Mouse (Mus musculus) lung, embryonic 14.5 days (tissue): ENCODE results near the gene Treml2. TPM values are rescaled to one million over a fixed set of nuclear protein-coding genes. Genes with fewer than 3 reads are reported as not detected.

ENCODE experiments used
- ATAC-seq: fragments of 200-750 bp; cut with Nextera tagmentation; 2 replicates; pipeline ENCODE4 v1.8.0; 2017; ENCODE audit warnings: mild to moderate bottlenecking, moderate TSS enrichment, moderate library complexity; ENCODE audit not compliant: insufficient read depth
- DNase-seq: peaks from one replicate; pipeline ENCODE4 v3.0.0-alpha.2; 2015
- H3K27ac ChIP-seq: fragments of 300-500 bp; sonication (generic); 2 replicates; pipeline ENCODE4 v1.5.1; 2014; ENCODE audit warnings: low read depth, mild to moderate bottlenecking, moderate library complexity
- H3K27me3 ChIP-seq: fragments of 300-500 bp; sonication (generic); 2 replicates; pipeline ENCODE4 v1.6.1; 2014; ENCODE audit warnings: low read length, control low read depth; ENCODE audit not compliant: insufficient read depth
- H3K36me3 ChIP-seq: fragments of 300-500 bp; sonication (generic); 2 replicates; pipeline ENCODE4 v1.6.1; 2014; ENCODE audit warnings: control low read depth; ENCODE audit not compliant: insufficient read depth
- H3K4me1 ChIP-seq: fragments of 300-500 bp; sonication (generic); 2 replicates; pipeline ENCODE4 v1.6.1; 2014; ENCODE audit warnings: antibody characterized with exemption, control low read depth; ENCODE audit not compliant: insufficient read depth
- H3K4me2 ChIP-seq: fragments of 300-500 bp; sonication (generic); 2 replicates; pipeline ENCODE4 v1.6.1; 2014; ENCODE audit warnings: mild to moderate bottlenecking
- H3K4me3 ChIP-seq: fragments of 300-500 bp; sonication (generic); 2 replicates; pipeline ENCODE4 v1.5.1; 2014; ENCODE audit warnings: low read depth, low read length
- H3K9ac ChIP-seq: fragments of 300-500 bp; sonication (generic); 2 replicates; pipeline ENCODE4 v1.6.1; 2014
- H3K9me3 ChIP-seq: fragments of 300-500 bp; sonication (generic); 2 replicates; pipeline ENCODE4 v1.6.1; 2016; ENCODE audit warnings: low read depth, low read length, control low read depth
- CTCF ChIP-seq: IDR thresholded peaks from 2 replicates; pipeline ENCODE4 v1.5.1; 2016; ENCODE audit warnings: antibody characterized with exemption, low read depth
- WGBS: fragments of 180-500 bp; shearing (Covaris S2); extraction: QIAGEN DNeasy Blood & Tissue Kit; methylation state at CpG from one replicate; pipeline ENCODE4 v1.1.7; 2014; 5-methylcytosine and 5-hydroxymethylcytosine counted together
- polyA plus RNA-seq: library from polyadenylated mRNA; unstranded; fragments of >200 nt; fragmentation: Nextera tagmentation; extraction: Ambion mirVana; gene quantifications from 2 replicates; pipeline ENCODE4 v1.2.1, GENCODE M21; 2014

Treml2 gene
- polyA plus RNA-seq, 1 experiment from 2014 or later, result 0.43 TPM

DNA sequence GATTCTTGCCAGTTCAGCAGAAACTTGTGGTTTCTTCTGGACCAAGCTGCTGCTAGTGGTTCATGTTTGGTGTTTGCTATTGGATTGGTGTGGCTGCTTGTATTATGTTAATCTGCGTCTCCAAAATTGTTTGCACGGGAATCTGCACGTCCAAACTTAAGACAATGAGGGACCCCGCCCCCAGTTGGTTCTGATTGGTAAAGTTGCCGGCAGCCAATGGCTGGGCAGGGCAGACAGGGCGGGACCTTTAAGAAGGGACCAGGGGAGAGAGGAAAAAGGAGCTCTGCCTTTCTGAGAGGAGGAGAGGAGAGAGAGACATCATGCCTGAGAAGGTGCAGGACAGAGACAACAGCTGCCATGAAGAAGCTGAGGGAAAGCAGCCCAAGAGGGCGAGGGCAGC lies 23.6 kb upstream of the Treml2 start:
- Histone ChIP-seq H3K4me3 (no peak overlapping the region), H3K9me3 (no peaks in the 10 kb centered on the region), H3K36me3 (no peaks in the 10 kb centered on the region), H3K27me3 (no peaks in the 10 kb centered on the region), H3K9ac (no peak overlapping the region), H3K4me2 (no peak overlapping the region), H3K27ac (no peak overlapping the region), H3K4me1 (no peaks in the 10 kb centered on the region)
- no peak for TF ChIP-seq CTCF
- ATAC-seq (no peak), DNase-seq (no peak)
- WGBS, result 59% methylated on average over 7 of the region's 7 CpGs

DNA sequence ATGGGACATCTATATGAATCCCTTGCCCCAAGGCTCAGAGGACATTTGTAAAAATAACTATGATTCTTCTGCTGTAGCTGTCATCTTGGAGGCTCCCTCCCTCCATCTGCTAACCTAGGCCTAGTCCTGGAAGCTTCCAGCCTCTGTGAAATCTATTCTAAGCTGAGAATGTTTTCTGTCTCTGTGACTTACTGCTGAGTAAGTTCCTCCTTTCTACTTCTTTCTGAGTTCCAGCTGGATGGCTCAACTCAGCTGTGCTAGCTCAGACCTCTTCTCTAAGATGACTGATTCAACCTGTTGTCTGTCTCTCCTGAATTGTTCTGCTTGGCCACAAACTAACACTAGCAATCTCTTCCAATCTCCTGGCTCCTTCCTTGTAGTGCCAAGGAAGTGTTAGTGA lies 20.9 kb upstream of the Treml2 start:
- TF ChIP-seq CTCF, result no peak
- Histone ChIP-seq H3K9me3 (no peaks in the 10 kb centered on the region), H3K27ac (no peak overlapping the region), H3K36me3 (no peaks in the 10 kb centered on the region), H3K4me1 (0 out of 2 replicates have a peak, but pooled peaks cover 3% of the 10 kb centered on the region), H3K9ac (no peak overlapping the region), H3K4me3 (no peak overlapping the region), H3K4me2 (no peak overlapping the region), H3K27me3 (no peaks in the 10 kb centered on the region)
- ATAC-seq (no peak), DNase-seq (no peak)

- no peak overlapping the region for H3K27ac ChIP-seq
- H3K4me1 ChIP-seq, result 0 out of 2 replicates have a peak, but pooled peaks cover 3% of the 10 kb centered on the region
- 70% methylated on average over 4 of the region's 4 CpGs for WGBS
- no peaks in the 10 kb centered on the region for H3K27me3 ChIP-seq
- no peak overlapping the region for H3K4me2 ChIP-seq
- no peak overlapping the region for H3K9ac ChIP-seq
- no peak for DNase-seq
- H3K4me3 ChIP-seq, result no peak overlapping the region
- no peaks in the 10 kb centered on the region for H3K36me3 ChIP-seq
- H3K9me3 ChIP-seq, result no peaks in the 10 kb centered on the region
- no peak for ATAC-seq
- TF ChIP-seq CTCF, result no peak
Measured at GRCm38 (mm10) chr17:48279002-48279401, 20.3 kb upstream of the Treml2 start.

DNA sequence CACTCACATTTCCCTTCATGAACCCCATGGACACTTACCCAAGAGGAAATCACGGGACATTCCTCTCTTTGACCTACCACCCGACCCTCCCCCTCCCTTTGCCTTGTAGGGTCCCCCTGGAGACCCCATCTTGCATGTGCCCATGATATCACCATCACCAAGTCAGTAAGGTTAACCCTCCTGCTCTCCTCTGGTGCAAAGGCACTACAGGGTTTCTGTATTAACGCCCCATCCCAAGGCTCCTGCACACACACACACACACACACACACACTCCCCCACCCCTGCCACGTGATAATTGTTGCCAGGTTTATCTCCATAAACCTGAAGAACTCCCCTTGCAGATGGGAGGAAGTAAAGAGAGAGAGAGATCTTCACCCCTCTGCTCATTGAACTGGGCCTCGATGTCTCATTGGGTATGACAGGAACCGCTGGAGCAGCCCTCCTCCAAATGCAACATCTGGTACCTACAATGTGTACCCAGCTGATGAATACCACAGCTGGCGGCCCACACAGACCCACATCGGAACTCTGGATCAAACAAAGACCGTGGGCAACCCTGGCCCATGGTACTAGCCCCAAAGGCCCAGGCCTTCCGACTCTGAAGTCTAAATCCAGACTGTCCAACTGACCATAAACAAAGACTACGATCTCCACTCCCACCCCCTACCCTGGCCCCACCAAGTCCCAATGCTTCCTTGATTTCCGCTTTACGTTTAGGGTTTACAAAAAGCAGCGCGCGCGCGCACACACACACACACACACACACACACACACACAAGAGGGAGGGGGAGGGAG lies 18.2 kb upstream of the Treml2 start:
- peak; percentile 29 for DNase-seq
- peak overlapping the region; percentile 36 for H3K9ac ChIP-seq
- no peak for TF ChIP-seq CTCF
- peak overlapping the region; percentile 20 for H3K4me3 ChIP-seq
- no peaks in the 10 kb centered on the region for H3K9me3 ChIP-seq
- peak; percentile 52 for ATAC-seq
- H3K36me3 ChIP-seq, result no peaks in the 10 kb centered on the region
- 0 out of 2 replicates have a peak, but pooled peaks cover 3% of the 10 kb centered on the region for H3K4me1 ChIP-seq
- H3K4me2 ChIP-seq, result peak overlapping the region; percentile 64
- no peaks in the 10 kb centered on the region for H3K27me3 ChIP-seq
- H3K27ac ChIP-seq, result no peak overlapping the region
- 22% methylated on average over 18 of the region's 18 CpGs for WGBS

GRCm38 (mm10) chr17:48281739-48282085 lies 17.6 kb upstream of the Treml2 start:
- H3K4me3 ChIP-seq, result peak overlapping the region; percentile 20
- WGBS, result 3% methylated on average over 3 of the region's 3 CpGs
- H3K27ac ChIP-seq, result no peak overlapping the region
- 0 out of 2 replicates have a peak, but pooled peaks cover 3% of the 10 kb centered on the region for H3K4me1 ChIP-seq
- no peak for TF ChIP-seq CTCF
- DNase-seq, result peak; percentile 65
- H3K9ac ChIP-seq, result peak overlapping the region; percentile 36
- H3K27me3 ChIP-seq, result no peaks in the 10 kb centered on the region
- H3K4me2 ChIP-seq, result peak overlapping the region; percentile 64
- ATAC-seq, result no peak; the same call in 1 of the 2 replicates
- H3K36me3 ChIP-seq, result no peaks in the 10 kb centered on the region
- H3K9me3 ChIP-seq, result no peaks in the 10 kb centered on the region

DNA sequence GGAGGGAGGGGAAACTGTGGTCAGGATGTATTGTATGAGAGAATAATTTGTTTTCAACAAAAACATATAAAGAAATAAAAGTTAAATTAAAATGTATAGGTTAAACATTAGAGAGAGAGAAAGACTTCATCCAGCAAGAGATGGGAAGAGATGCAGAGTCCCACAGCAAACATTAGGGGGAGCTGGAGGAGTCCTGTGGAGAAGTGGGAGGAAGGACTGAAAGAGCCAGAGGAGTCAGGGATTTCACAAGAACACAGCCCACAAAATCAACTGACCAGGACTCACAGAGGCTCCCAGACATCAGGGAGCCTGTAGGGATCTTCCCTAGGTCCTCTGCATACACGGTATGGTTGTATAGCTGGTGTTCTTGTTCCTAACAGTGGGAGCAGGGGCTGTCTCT lies 12.5 kb upstream of the Treml2 start:
- Histone ChIP-seq H3K4me3 (no peak overlapping the region), H3K9ac (no peak overlapping the region), H3K9me3 (no peaks in the 10 kb centered on the region), H3K4me2 (no peak overlapping the region), H3K27ac (no peak overlapping the region), H3K36me3 (no peaks in the 10 kb centered on the region), H3K4me1 (no peaks in the 10 kb centered on the region), H3K27me3 (no peaks in the 10 kb centered on the region)
- 58% methylated on average over 1 of the region's 1 CpGs for WGBS
- ATAC-seq, result no peak
- no peak for DNase-seq
- TF ChIP-seq CTCF, result no peak

- no peaks in the 10 kb centered on the region for H3K4me1 ChIP-seq
- H3K27me3 ChIP-seq, result no peaks in the 10 kb centered on the region
- no peak overlapping the region for H3K4me3 ChIP-seq
- 51% methylated on average over 2 of the region's 2 CpGs for WGBS
- no peak overlapping the region for H3K4me2 ChIP-seq
- 0 out of 2 replicates have a peak, but pooled peaks have one; percentile 27 for TF ChIP-seq CTCF
- no peaks in the 10 kb centered on the region for H3K9me3 ChIP-seq
- no peaks in the 10 kb centered on the region for H3K36me3 ChIP-seq
- H3K9ac ChIP-seq, result no peak overlapping the region
- no peak overlapping the region for H3K27ac ChIP-seq
- ATAC-seq (no peak), DNase-seq (peak; percentile 36)
Measured at GRCm38 (mm10) chr17:48287276-48287675, 12.0 kb upstream of the Treml2 start.
